Mouse (Mus musculus): ENCODE results near the gene Minos1.

Minos1 gene

GRCm38 (mm10) chr4:139144577-139144976, 13.7 kb upstream of the Minos1 start:
- in situ Hi-C loops (cut with MboI): no loop called here

- in situ Hi-C loops (cut with MboI): no loop called here
Measured at GRCm38 (mm10) chr4:139142985-139143384, 12.1 kb upstream of the Minos1 start.

- in situ Hi-C loops (cut with MboI): no loop called here
Measured at GRCm38 (mm10) chr4:139141785-139142184, 10.9 kb upstream of the Minos1 start.

DNA sequence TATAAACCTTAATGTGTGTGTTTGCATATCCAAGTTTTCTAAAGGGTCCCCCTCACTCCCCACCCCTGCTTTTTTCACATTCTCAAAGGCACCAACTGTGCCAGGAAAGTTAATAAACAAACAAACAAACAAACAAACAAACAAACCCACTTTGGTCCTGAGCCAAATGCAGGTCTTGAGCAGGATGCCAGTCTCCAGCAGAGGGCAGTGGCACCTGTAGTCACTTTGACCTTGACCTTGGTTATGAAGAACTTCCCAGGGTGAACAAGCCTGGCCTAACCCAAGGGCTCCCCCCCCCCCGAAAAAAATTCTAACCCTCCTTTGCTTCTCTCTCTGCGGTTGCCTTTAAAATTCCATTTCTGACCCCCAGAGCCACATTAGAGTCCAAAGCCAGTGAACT, 9.4 kb upstream of the Minos1 start:
- in situ Hi-C loops (cut with MboI): no loop called here

DNA sequence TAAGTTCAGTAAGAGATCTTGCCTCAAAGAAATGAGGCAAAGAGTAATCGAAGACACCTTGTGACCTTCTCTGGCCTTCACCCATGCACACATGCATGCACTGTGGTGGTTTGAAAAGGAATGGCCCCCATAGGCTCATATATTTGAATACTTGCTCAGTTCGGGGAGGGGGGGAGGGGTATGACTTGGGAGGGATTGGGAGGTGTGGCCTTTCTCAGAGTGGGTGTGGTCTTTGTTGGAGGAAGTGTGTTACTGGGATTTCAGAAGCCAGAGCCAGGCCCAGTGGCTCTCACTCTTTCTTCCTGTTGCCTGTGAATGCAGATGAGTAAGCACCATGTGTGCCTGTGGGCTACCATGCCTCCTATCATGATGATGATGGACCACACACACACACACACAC, 5.1 kb upstream of the Minos1 start:
- in situ Hi-C loops (cut with MboI): no loop called here

DNA sequence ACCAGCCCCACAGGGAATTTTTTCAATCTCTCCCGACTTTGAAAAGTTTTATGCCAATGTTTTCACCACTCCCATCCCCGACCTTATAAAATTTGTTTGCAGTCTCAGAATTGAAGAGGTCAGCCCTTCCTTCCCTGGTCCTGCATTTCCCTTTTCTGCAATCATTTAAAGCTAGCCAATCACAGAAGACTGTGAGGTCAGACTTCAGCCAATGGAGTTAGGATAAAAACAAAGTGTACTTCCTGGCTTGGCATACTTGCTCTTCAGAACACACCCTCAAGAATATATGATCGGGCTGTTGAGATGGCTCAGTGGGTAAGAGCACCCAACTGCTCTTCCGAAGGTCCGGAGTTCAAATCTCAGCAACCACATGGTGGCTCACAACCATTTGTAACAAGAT, 2.2 kb upstream of the Minos1 start:
- in situ Hi-C loops (cut with MboI): no loop called here

DNA sequence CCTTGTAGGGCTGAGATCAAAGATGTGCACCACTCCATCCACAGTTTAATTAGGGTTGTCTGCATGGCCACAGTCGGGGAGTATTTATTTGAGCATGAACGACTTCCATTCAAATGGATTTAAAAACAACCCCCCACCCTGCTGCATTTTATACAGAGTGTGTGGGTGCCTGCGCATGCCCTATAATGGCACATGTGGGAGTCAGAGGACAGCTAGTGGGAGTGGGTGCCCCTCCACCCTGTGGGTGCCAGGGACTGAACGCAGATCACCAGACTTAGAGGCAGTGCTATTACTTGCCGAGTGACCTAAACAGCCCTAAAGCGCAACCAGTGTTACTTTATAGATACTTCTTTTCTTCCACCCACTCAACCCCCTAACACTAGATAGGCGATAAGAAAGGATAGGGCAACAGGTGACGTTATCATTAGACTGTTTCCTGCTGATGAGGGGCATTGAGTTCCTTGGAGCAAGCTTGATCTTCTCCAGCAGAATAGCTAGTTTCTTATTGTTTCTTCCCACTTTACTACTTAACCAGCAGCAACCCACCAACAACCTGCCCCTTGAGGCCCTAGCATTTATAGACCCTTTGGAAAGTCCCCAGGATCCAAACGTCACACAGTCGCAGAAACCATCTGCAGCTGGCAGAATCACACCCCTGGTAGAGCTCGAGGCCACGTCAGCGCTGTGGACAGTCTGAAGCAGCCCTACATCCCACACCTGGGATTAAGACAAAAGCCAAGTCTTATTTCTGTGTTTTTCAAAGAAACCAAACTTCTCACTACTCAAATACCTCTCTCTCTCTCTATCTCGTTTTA, 1.2 kb upstream of the Minos1 start:
- in situ Hi-C loops (cut with MboI): no loop called here

- in situ Hi-C loops (cut with MboI): no loop called here
Measured at GRCm38 (mm10) chr4:139129806-139130700, 860 bp downstream of the Minos1 start.

- in situ Hi-C loops (cut with MboI): no loop called here
Measured at GRCm38 (mm10) chr4:139126475-139126874, 4.4 kb downstream of the Minos1 start.

DNA sequence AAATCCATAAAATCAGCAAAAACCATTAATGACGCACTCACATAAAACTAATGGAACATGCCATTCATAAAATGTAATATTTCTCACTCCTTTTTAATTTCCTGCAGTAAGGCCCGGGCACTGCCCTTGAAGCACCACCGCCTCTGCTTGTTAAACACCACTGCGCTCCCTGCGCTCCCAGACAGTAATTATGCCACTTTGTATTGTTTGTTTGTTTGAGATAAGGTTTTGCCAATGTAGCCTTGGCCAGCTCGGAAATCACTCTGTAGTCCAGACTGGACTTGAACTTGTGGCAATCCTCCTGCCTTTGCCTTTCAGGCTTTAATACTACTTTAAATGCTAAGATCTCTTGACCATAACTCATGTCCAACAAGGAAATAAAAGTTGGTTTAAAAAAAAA, 6.0 kb downstream of the Minos1 start:
- in situ Hi-C loops (cut with MboI): no loop called here

DNA sequence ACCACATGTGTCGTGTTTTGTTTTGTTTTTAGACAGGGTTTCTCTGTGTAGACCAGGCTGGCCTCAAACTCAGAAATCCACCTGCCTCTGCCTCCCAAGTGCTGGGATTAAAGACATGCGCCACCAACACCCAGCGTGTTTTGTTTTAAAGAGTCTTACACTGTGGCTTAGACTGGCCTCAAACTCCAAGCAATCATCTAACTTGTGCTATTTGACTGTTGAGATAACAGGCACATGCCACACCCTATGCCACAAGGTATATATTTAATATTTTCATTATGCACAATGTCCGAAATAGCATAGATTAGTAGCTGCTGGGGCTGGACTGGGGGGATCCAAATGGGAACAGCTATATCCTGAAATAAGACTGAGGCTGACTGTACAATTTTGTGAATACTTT, 8.4 kb downstream of the Minos1 start:
- in situ Hi-C loops (cut with MboI): no loop called here

GRCm38 (mm10) chr4:139120998-139121397, 9.9 kb downstream of the Minos1 start:
- in situ Hi-C loops (cut with MboI): no loop called here

GRCm38 (mm10) chr4:139120281-139120814, 10.6 kb downstream of the Minos1 start:
- in situ Hi-C loops (cut with MboI): no loop called here

GRCm38 (mm10) chr4:139116356-139117063, 14.4 kb downstream of the Minos1 start:
- in situ Hi-C loops (cut with MboI): no loop called here

GRCm38 (mm10) chr4:139115721-139116120, 15.2 kb downstream of the Minos1 start:
- in situ Hi-C loops (cut with MboI): no loop called here

- in situ Hi-C loops (cut with MboI): no loop called here
Measured at GRCm38 (mm10) chr4:139112482-139112881, 18.4 kb downstream of the Minos1 start.

GRCm38 (mm10) chr4:139111421-139111820, 19.5 kb downstream of the Minos1 start:
- in situ Hi-C loops (cut with MboI): no loop called here

DNA sequence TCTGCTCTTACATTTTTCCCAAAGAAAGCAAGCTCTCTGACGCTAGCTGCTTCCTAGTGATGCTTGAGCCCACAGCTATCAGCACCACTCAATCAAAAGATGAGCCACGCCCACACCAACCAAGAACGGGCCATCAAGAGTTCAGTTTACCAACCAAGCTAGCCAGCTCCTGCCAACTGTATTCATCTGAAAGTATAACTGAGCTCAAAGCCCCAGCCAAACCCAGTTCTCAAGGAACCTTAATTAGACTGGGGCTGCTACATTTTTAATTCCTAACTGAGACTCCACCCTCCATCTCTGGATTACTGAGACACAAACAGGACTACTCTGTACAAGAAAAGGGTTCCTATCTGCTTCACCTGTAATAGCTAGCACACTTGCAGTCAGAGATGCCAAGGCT, 20.1 kb downstream of the Minos1 start:
- in situ Hi-C loops (cut with MboI): no loop called here

GRCm38 (mm10) chr4:139105453-139105852, 25.5 kb downstream of the Minos1 start:
- in situ Hi-C loops (cut with MboI): no loop called here

GRCm38 (mm10) chr4:139101546-139101945, 29.4 kb downstream of the Minos1 start:
- in situ Hi-C loops (cut with MboI): no loop called here

DNA sequence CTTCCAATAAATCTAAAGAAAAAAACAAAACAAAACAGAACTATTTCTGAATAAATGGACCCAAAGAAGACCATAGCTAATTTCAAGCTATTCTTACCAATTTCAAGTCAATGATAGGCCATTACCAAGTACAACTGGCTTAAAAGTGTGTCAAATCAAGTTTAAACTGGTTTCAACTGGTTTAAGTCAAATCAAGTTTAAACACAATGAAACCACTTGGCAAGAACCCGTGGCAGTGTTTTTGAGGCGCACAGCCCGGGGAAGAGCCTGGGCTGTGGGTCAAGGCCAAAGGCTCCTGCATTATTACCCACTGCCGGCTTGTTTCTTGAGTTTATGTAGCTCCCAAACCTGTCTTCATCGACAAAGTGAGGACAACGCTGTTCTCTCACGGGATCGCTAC, 30.6 kb downstream of the Minos1 start:
- in situ Hi-C loops (cut with MboI): no loop called here

GRCm38 (mm10) chr4:139096201-139096600, 34.7 kb downstream of the Minos1 start:
- in situ Hi-C loops (cut with MboI): no loop called here
